Mouse (Mus musculus) forebrain, postnatal 0 days (tissue): Measurements from ENCODE around the gene Apba2. TPM values are rescaled to one million over a fixed set of nuclear protein-coding genes. Genes with fewer than 3 reads are reported as not detected.

Experiments
- ATAC-seq: fragments of 200-750 bp; cut with Nextera tagmentation; 2 replicates; pipeline ENCODE4 v1.8.0; 2017; ENCODE audit warnings: mild to moderate bottlenecking, moderate library complexity
- DNase-seq: peaks from one replicate; pipeline ENCODE4 v3.0.0-alpha.2; 2015
- H3K27ac ChIP-seq: fragments of 300-500 bp; sonication (generic); 2 replicates; pipeline ENCODE4 v1.5.1; 2014; ENCODE audit warnings: low read depth, mild to moderate bottlenecking, antibody characterized with exemption, low read length, moderate library complexity, mixed read lengths
- H3K27me3 ChIP-seq: fragments of 300-500 bp; sonication (generic); 2 replicates; pipeline ENCODE4 v1.6.1; 2014; ENCODE audit warnings: mild to moderate bottlenecking, low read length, mixed read lengths; ENCODE audit not compliant: insufficient read depth
- H3K36me3 ChIP-seq: fragments of 300-500 bp; sonication (generic); 2 replicates; pipeline ENCODE4 v1.6.1; 2014; ENCODE audit warnings: mild to moderate bottlenecking, moderate library complexity; ENCODE audit not compliant: insufficient read depth
- H3K4me1 ChIP-seq: fragments of 300-500 bp; sonication (generic); 2 replicates; pipeline ENCODE4 v1.6.1; 2014; ENCODE audit warnings: antibody characterized with exemption; ENCODE audit not compliant: insufficient read depth
- H3K4me2 ChIP-seq: fragments of 300-500 bp; sonication (generic); 2 replicates; pipeline ENCODE4 v1.6.1; 2014; ENCODE audit warnings: low read depth, mild to moderate bottlenecking, moderate library complexity
- H3K4me3 ChIP-seq: fragments of 300-500 bp; sonication (generic); 2 replicates; pipeline ENCODE4 v1.5.1; 2014; ENCODE audit warnings: low read depth, low read length, mixed read lengths
- H3K9ac ChIP-seq: fragments of 300-500 bp; sonication (generic); 2 replicates; pipeline ENCODE4 v1.6.1; 2014; ENCODE audit warnings: mild to moderate bottlenecking
- H3K9me3 ChIP-seq: fragments of 300-500 bp; sonication (generic); 2 replicates; pipeline ENCODE4 v1.6.1; 2016; ENCODE audit warnings: low read length
- CTCF ChIP-seq: sonication (generic); IDR thresholded peaks from 2 replicates; pipeline ENCODE4 v1.5.1; 2016; ENCODE audit warnings: antibody characterized with exemption, control low read depth, low read depth
- WGBS: fragments of 180-500 bp; shearing (Covaris S2); extraction: QIAGEN DNeasy Blood & Tissue Kit; methylation state at CpG from one replicate; pipeline ENCODE4 v1.1.7; 2014; 5-methylcytosine and 5-hydroxymethylcytosine counted together
- polyA plus RNA-seq: library from polyadenylated mRNA; unstranded; fragments of >200 nt; fragmentation: Nextera tagmentation; extraction: Ambion mirVana; gene quantifications from 2 replicates; pipeline ENCODE4 v1.2.1, GENCODE M21; 2015
- total RNA-seq: library from RNA; depleted of rRNA; stranded (reverse); fragments of >200 nt; gene quantifications from 2 replicates; pipeline ENCODE4 v1.2.3, GENCODE M21; 2014

Gene Apba2
- total and polyA plus RNA-seq, 2 experiments from 2014 or later: 227 to 332 TPM

GRCm38 (mm10) chr7:64502271-64503180 is 1.0 kb downstream of the Apba2 start:
- peak overlapping the region; percentile 96 for H3K27ac ChIP-seq
- no peak for TF ChIP-seq CTCF
- H3K9ac ChIP-seq: peak overlapping the region; percentile 99
- H3K4me2 ChIP-seq: peak overlapping the region; percentile 73
- no peaks in the 10 kb centered on the region for H3K36me3 ChIP-seq
- peak overlapping the region; percentile 89 for H3K4me3 ChIP-seq
- peaks cover 32% of the 10 kb centered on the region for H3K4me1 ChIP-seq
- 2% methylated on average over 33 of the region's 47 CpGs for WGBS
- ATAC-seq (peak; percentile 5), DNase-seq (peak; percentile 56)
- no peaks in the 10 kb centered on the region for H3K9me3 ChIP-seq
- H3K27me3 ChIP-seq: no peaks in the 10 kb centered on the region

DNA sequence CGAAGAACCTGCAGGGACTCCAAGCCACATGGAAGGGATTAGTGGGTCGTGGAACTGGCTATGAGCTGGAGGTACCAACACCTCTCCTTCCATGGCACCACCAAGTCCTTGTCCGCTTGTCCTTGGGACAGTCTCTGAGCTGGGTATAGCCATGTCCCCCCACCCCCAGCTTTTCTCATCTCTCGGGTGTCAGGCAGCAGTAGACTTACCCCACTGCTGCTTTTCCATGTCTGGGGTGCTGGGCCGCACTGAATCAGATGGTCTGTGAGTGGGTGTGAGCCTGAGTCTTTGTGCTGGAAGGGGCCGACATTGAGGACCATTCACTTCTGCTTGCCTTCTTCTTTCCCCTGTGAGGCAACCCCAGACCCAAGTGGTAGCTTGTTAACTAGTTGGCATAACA is 2.1 kb downstream of the Apba2 start:
- no peak for TF ChIP-seq CTCF
- Histone ChIP-seq H3K4me2 (peak overlapping the region; percentile 73), H3K4me1 (peaks cover 32% of the 10 kb centered on the region), H3K27ac (no peak overlapping the region), H3K4me3 (peak overlapping the region; percentile 89), H3K36me3 (no peaks in the 10 kb centered on the region), H3K9ac (no peak overlapping the region), H3K27me3 (no peaks in the 10 kb centered on the region), H3K9me3 (no peaks in the 10 kb centered on the region)
- WGBS: 71% methylated on average over 6 of the region's 6 CpGs
- ATAC-seq (no peak), DNase-seq (no peak)

DNA sequence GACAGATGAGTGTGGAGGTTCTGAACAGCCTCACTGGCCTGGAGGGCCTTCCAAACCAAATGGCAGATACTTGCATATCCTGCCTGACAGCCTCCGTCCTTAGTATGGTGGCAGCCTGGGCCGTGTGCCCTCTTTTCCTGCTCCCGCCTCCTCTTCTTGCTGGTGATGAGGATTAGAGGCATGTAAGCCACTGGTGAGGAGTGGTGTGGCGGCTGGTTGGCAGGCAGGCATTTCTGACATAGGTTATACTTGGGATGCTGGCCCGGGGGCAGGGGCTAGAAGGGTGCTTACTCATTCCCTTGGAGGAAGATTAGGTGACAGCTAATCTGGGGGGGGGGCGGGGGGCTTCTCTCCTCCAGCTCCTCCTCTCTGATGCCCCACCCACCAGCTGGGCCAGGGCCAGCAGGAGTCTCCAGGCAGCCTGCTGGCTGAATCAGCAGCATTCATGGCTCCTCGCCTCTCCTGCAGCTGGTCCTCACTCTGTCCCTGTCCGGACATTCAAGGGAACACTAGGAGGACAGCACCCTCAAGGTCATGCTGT is 3.3 kb downstream of the Apba2 start:
- Histone ChIP-seq H3K4me1 (peaks cover 32% of the 10 kb centered on the region), H3K27me3 (no peaks in the 10 kb centered on the region), H3K4me2 (peak overlapping the region; percentile 33), H3K9ac (no peak overlapping the region), H3K4me3 (peak overlapping the region; percentile 9; the same call in 1 of the 2 replicates), H3K36me3 (no peaks in the 10 kb centered on the region), H3K27ac (no peak overlapping the region), H3K9me3 (no peaks in the 10 kb centered on the region)
- DNase-seq (peak; percentile 69), ATAC-seq (no peak)
- WGBS: 15% methylated on average over 8 of the region's 8 CpGs
- no peak for TF ChIP-seq CTCF

DNA sequence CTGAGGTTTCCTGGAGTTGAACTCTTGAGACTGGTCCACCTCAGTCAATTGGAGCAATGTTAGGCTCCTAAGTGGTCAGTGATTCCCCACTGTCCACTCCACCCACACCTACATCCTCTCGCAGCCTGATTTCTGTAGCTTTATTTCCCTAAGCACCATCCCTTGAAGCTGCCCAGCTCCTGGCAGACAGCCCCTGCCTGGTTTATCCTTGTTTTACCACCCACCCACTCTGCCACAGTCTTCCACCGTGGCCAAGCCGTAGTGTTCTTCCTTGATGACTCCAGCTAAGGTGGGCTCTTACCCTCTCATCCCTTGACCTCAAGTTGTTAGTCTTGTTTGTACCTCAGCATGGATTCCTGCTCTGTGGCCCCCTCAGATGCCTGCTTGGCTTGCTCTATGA is 4.1 kb downstream of the Apba2 start:
- ATAC-seq: no peak
- Histone ChIP-seq H3K9me3 (no peaks in the 10 kb centered on the region), H3K4me1 (peaks cover 32% of the 10 kb centered on the region), H3K9ac (no peak overlapping the region), H3K4me2 (peak overlapping the region; percentile 19), H3K27ac (no peak overlapping the region), H3K27me3 (no peaks in the 10 kb centered on the region), H3K4me3 (no peak overlapping the region), H3K36me3 (no peaks in the 10 kb centered on the region)
- no peak for TF ChIP-seq CTCF
- 83% methylated on average over 3 of the region's 3 CpGs for WGBS
- DNase-seq: no peak

DNA sequence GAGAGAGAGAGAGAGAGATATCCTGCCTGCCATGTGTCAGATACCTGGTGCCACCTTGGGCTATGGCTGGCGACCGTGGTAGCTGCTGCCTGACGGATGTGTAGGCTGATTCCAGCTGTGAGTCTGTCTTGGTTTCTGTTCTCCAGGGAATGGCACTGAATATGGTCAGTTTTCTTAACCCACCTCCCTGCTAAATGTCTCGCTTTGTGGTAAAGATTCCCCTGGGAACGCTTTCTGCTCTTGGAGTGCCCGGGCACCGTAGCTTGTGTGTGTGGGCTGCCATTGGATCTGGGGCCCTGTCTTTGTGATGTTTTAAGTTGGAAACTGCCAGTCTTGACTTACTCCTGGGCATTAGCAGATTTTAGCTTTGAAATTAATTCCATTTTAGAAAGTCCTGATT is 7.3 kb downstream of the Apba2 start:
- no peak for ATAC-seq
- H3K9me3 ChIP-seq: no peaks in the 10 kb centered on the region
- no peaks in the 10 kb centered on the region for H3K27me3 ChIP-seq
- TF ChIP-seq CTCF: no peak
- no peaks in the 10 kb centered on the region for H3K36me3 ChIP-seq
- peaks cover 18% of the 10 kb centered on the region for H3K4me1 ChIP-seq
- H3K9ac ChIP-seq: no peak overlapping the region
- H3K27ac ChIP-seq: no peak overlapping the region
- no peak overlapping the region for H3K4me3 ChIP-seq
- DNase-seq: no peak
- whole genome bisulfite sequencing: 87% methylated on average over 7 of the region's 7 CpGs
- no peak overlapping the region for H3K4me2 ChIP-seq

GRCm38 (mm10) chr7:64509911-64510310 is 8.4 kb downstream of the Apba2 start:
- no peak overlapping the region for H3K4me2 ChIP-seq
- DNase-seq (no peak), ATAC-seq (no peak)
- WGBS: 64% methylated on average over 2 of the region's 2 CpGs
- no peaks in the 10 kb centered on the region for H3K36me3 ChIP-seq
- no peak overlapping the region for H3K9ac ChIP-seq
- no peaks in the 10 kb centered on the region for H3K27me3 ChIP-seq
- peaks cover 10% of the 10 kb centered on the region for H3K4me1 ChIP-seq
- TF ChIP-seq CTCF: no peak
- no peak overlapping the region for H3K4me3 ChIP-seq
- no peaks in the 10 kb centered on the region for H3K9me3 ChIP-seq
- H3K27ac ChIP-seq: no peak overlapping the region
